Mouse (Mus musculus): Measurements from ENCODE around the gene Abcc3.

GRCm38 (mm10) chr11:94323271-94323925 is 69.4 kb downstream of the Abcc3 start:
- TF ChIP-seq CTCF (IDR thresholded peaks at IDR 0.05; ENCODE audit: low read depth, low read length) = no peak
- no peak for TF ChIP-seq POLR2A (IDR thresholded peaks at IDR 0.05; ENCODE audit: borderline replicate concordance, low read depth, low read length)
